Mouse (Mus musculus) kidney, adult 10 weeks (tissue): ENCODE measurements around the gene Olfr1211. TPM values are rescaled to one million over a fixed set of nuclear protein-coding genes. Genes with fewer than 3 reads are reported as not detected.

Experiments
- polyA plus RNA-seq: library from polyadenylated mRNA; stranded (reverse); fragments of 350-450 nt; fragmentation: Illumina TruSeq; extraction: RNeasy Lipid Tissue Mini Kit (QIAGEN cat#74804); gene quantifications from one replicate; pipeline ENCODE4 v1.2.3, GENCODE M21; 2014; ENCODE audit warnings: low read depth, low replicate concordance

The Olfr1211 gene
- not detected for polyA plus RNA-seq

DNA sequence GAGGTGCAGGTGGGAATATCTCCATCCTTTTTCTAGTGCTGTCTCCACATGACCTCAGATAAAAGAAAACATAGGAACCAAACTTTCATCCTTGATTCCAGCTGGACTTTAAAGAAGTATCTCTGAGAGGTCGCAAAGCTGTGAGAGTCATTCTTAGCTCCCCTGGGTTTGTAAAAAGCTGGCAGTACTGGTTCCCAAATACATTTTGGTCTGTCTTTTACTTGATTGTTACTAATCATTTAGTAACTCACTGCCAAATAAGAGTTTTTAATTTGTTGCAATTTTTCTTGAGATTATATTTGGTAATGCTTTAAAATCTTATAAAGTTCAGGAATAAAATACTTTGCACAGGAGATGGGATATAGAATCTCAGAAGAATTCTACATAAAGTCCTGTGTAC, at the start of gene Olfr1211:
TSS of gene Olfr1211 (minus strand) at position 101 of the 400 bp plus-strand sequence.

GRCm38 (mm10) chr2:88980181-88980580, 42.3 kb upstream of the Olfr1211 start, which contains the start of gene Gm13762:
Gene Gm13762, minus strand, starts transcription at chr2:88980281.

GRCm38 (mm10) chr2:88953669-88954068, 15.8 kb upstream of the Olfr1211 start, which contains the start of gene Olfr1212:
Gene Olfr1212, plus strand, starts transcription at chr2:88953969.

GRCm38 (mm10) chr2:88915057-88915456, 22.9 kb downstream of the Olfr1211 start, which contains the start of gene Olfr1209:
Gene Olfr1209, minus strand, starts transcription at chr2:88915157.

DNA sequence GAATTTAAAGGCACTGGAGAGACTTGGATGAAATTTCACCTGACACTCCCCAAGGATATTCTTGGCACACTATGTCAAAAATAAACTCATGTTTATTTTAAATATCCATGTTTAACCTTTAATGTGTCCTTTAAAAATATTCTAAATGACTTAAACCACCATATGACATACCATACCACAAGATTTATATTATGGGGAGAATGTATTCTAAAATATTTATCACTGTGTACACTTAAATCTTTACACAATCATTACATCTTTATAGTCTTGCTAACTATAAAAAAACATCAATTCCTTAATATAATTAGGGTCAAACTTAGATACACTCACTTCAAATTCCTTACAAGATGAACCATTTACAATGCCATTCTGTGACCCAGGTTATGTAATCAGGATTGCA, 35.7 kb downstream of the Olfr1211 start, which contains the start of gene Olfr1208:
TSS of gene Olfr1208 (minus strand) at position 101 of the 400 bp plus-strand sequence.

Other genes starting within 250 kb of the Olfr1211 start
- gene Olfr1195, start 248.9 kb downstream of the Olfr1211 start, polyA plus RNA-seq, result not detected
- gene Olfr1196, start 233.5 kb downstream of the Olfr1211 start, polyA plus RNA-seq, result not detected
- not detected for gene Olfr1197, start 205.7 kb downstream of the Olfr1211 start, polyA plus RNA-seq
- not detected for gene Olfr1198, start 186.7 kb downstream of the Olfr1211 start, polyA plus RNA-seq
- not detected for gene Olfr1199, start 177.6 kb downstream of the Olfr1211 start, polyA plus RNA-seq
- gene Olfr1200, start 167.6 kb downstream of the Olfr1211 start, polyA plus RNA-seq, result not detected
- gene Olfr1201, start 145.1 kb downstream of the Olfr1211 start, polyA plus RNA-seq, result not detected
- gene Olfr1202, start 123.6 kb downstream of the Olfr1211 start, polyA plus RNA-seq, result not detected
- not detected for gene Olfr1205, start 108.4 kb downstream of the Olfr1211 start, polyA plus RNA-seq
- not detected for gene Olfr1204, start 88.8 kb downstream of the Olfr1211 start, polyA plus RNA-seq
- not detected for gene Olfr1206, start 74.9 kb downstream of the Olfr1211 start, polyA plus RNA-seq
- not detected for gene Olfr1208, start 35.8 kb downstream of the Olfr1211 start, polyA plus RNA-seq
- not detected for gene Olfr1209, start 23.0 kb downstream of the Olfr1211 start, polyA plus RNA-seq
- gene Olfr1212, start 15.9 kb upstream of the Olfr1211 start, polyA plus RNA-seq, result not detected
- gene Gm13762, start 42.2 kb upstream of the Olfr1211 start, polyA plus RNA-seq, result not detected
- gene Olfr1214, start 54.5 kb upstream of the Olfr1211 start, polyA plus RNA-seq, result not detected
- not detected for gene Olfr1215, start 68.9 kb upstream of the Olfr1211 start, polyA plus RNA-seq
- not detected for gene Olfr1216, start 80.2 kb upstream of the Olfr1211 start, polyA plus RNA-seq
- gene Olfr1217, start 94.0 kb upstream of the Olfr1211 start, polyA plus RNA-seq, result not detected
- gene Olfr1218, start 123.1 kb upstream of the Olfr1211 start, polyA plus RNA-seq, result not detected
- not detected for gene Olfr1219, start 145.4 kb upstream of the Olfr1211 start, polyA plus RNA-seq
- gene Olfr1220, start 168.7 kb upstream of the Olfr1211 start, polyA plus RNA-seq, result not detected
- gene Olfr1221, start 179.2 kb upstream of the Olfr1211 start, polyA plus RNA-seq, result not detected
- not detected for gene Olfr1222, start 194.9 kb upstream of the Olfr1211 start, polyA plus RNA-seq
- gene Olfr1223, start 213.4 kb upstream of the Olfr1211 start, polyA plus RNA-seq, result not detected
- not detected for gene Olfr1224-ps1, start 226.0 kb upstream of the Olfr1211 start, polyA plus RNA-seq
- gene Olfr1225, start 236.6 kb upstream of the Olfr1211 start, polyA plus RNA-seq, result not detected